Mouse (Mus musculus): Measurements from ENCODE around the gene Adgrl4. TPM values are rescaled to one million over a fixed set of nuclear protein-coding genes. Genes with fewer than 3 reads are reported as not detected.

Gene Adgrl4
- polyA plus RNA-seq, 1 experiment = 10.2 TPM

DNA sequence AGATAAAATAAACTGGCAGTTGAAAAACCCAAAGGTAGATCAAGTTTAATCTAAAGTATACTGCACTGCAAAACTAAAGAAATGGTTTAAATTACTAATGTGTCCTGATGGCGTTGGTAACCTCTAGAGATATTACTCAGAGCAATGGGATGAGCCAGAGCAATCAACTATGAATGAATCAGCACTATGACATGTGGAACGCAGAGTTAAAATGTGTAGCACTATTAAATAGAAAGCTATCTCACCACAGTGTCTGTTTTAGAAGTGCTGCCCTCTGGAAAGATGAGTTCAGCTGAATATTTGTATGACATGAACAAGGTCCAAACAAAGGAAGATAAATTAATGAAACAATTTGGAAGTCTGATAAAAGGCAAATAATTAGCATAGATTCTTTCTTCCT, 6.2 kb upstream of the Adgrl4 start:
- TF ChIP-seq POLR2A (IDR thresholded peaks at IDR 0.05; ENCODE audit: borderline replicate concordance, extremely low read depth, insufficient read depth, insufficient read length, poor library complexity, severe bottlenecking) (no peak), CTCF (IDR thresholded peaks at IDR 0.05; ENCODE audit: borderline replicate concordance, extremely low read depth, insufficient read depth, insufficient read length) (no peak)
- DNase-seq (ENCODE audit: low read depth) = no peak

DNA sequence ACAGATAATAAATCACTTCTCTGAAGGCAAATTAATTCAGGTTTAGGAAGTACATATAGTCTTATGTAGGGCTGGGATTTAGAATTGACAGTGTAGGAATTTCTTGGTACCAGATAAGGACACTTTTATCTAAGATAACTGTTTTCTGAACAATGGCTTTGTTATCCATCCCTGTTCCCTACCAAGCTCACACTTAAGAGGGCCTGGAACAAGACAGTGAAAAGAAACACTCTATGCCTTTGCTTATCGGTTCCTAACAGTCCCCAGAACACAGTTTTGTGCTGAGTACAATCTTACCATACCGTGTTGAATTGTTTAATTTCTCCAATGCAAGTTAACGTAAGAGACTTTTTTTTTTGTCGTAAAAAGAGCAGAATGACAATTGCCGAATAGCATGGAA, 677 bp downstream of the Adgrl4 start:
- no peak for TF ChIP-seq CTCF (IDR thresholded peaks at IDR 0.05; ENCODE audit: borderline replicate concordance, extremely low read depth, insufficient read depth, insufficient read length)
- no peak for TF ChIP-seq POLR2A (IDR thresholded peaks at IDR 0.05; ENCODE audit: borderline replicate concordance, extremely low read depth, insufficient read depth, insufficient read length, poor library complexity, severe bottlenecking)
- no peak for DNase-seq (ENCODE audit: low read depth)

DNA sequence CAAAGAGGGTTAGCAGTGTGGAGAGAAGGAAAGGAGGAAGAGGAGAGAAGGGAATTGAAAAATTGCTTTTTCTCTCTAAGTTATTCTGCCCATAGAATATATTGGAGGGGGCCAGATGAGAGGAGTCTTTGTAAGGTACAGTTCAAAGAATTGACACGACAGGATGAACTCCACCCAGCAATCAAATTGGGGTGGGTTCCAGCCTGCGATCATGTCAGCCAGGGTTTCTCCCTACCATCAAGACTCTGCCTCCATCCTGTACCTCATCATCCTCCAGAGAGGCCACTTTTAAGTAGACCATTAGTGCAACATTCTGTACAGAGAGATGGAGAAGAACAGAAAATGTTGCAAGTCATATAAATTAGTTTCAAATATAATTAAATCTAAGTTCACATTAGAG, 2.3 kb downstream of the Adgrl4 start:
- TF ChIP-seq CTCF (IDR thresholded peaks at IDR 0.05; ENCODE audit: borderline replicate concordance, extremely low read depth, insufficient read depth, insufficient read length) (no peak), POLR2A (IDR thresholded peaks at IDR 0.05; ENCODE audit: borderline replicate concordance, extremely low read depth, insufficient read depth, insufficient read length, poor library complexity, severe bottlenecking) (no peak)

DNA sequence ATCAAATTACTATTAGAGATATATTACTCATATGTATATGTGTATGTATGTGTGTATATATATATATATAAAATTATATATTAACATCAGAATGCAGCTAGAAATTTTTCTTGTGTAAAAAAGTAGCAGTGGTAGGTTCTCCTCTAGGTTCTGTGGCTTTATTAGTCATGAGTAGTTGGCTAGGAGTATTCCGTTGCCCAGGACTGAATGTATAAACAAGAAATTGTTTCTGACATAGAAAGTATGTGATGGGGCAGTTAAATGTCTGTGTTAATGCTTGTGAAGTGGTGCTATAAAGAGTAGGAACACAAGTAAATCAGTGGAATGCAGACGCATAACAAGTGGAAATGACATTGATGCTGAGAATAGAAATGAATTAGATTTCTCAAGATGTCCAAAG, 4.3 kb downstream of the Adgrl4 start:
- no peak for TF ChIP-seq CTCF (IDR thresholded peaks at IDR 0.05; ENCODE audit: borderline replicate concordance, extremely low read depth, insufficient read depth, insufficient read length)
- no peak for TF ChIP-seq POLR2A (IDR thresholded peaks at IDR 0.05; ENCODE audit: borderline replicate concordance, extremely low read depth, insufficient read depth, insufficient read length, poor library complexity, severe bottlenecking)
- no peak for DNase-seq (ENCODE audit: low read depth)

More for the DNA sequence above, 2.3 kb downstream of the Adgrl4 start:
- no peak for DNase-seq (ENCODE audit: low read depth)

DNA sequence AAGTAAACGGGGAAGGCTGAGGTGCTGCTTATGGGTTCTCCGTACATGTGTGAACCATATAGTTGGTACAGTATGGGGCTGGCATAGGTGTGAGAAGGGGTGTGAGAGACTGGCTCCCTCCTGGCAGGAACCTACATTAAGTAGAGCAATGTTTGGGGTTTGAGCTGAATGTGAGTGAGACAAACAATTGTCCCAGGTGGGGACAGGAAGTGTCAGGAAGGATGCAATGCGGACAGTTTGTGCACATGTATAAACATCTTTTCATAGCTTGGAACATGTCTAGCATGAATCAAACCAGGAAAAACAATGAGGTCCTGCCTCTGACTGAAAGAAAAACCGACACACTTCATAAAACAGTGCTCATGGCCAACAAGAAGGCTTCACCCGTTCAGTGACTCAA, 5.8 kb downstream of the Adgrl4 start:
- no peak for DNase-seq (ENCODE audit: low read depth)
- TF ChIP-seq CTCF (IDR thresholded peaks at IDR 0.05; ENCODE audit: borderline replicate concordance, extremely low read depth, insufficient read depth, insufficient read length) (no peak), POLR2A (IDR thresholded peaks at IDR 0.05; ENCODE audit: borderline replicate concordance, extremely low read depth, insufficient read depth, insufficient read length, poor library complexity, severe bottlenecking) (no peak)

DNA sequence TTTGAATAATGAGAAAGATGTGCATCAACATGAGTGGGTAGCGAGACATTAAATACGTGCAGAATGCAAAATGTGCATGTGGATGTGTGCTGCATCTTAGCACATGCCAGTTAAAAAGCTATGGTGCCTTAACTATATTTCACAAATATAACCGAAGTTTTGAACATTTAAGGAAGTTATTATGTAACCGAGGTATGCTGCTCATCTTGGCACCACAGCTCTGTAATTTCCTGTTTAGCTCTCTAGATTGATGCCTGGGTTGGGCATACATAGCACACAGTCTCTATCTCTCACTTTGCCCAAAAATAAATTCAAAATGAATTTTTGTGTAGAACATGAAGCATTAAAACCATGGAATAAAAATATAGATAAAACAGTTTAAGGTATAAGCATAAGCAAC, 6.6 kb downstream of the Adgrl4 start:
- TF ChIP-seq POLR2A (IDR thresholded peaks at IDR 0.05; ENCODE audit: borderline replicate concordance, extremely low read depth, insufficient read depth, insufficient read length, poor library complexity, severe bottlenecking) = no peak
- TF ChIP-seq CTCF (IDR thresholded peaks at IDR 0.05; ENCODE audit: borderline replicate concordance, extremely low read depth, insufficient read depth, insufficient read length) = no peak
- no peak for DNase-seq (ENCODE audit: low read depth)

DNA sequence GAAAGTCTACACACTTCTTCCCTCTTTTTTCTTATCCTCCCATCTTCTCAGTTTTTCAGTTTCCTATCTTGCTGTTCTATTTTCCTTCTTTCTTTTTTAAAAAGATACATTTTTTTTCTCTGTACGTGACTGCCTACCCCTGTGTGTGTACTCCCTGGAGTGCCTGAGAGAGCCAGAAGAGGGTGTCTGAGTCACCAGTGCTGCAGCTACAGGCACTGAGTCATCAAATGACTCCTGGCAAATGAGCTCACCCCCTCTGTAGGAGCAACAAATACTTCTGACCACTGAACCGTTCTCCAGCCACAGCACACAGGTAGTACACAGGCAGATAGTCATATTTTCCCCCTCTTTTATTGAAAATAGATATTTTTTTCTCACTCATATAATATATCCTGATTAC, 8.2 kb downstream of the Adgrl4 start:
- no peak for TF ChIP-seq POLR2A (IDR thresholded peaks at IDR 0.05; ENCODE audit: borderline replicate concordance, extremely low read depth, insufficient read depth, insufficient read length, poor library complexity, severe bottlenecking)
- no peak for DNase-seq (ENCODE audit: low read depth)

DNA sequence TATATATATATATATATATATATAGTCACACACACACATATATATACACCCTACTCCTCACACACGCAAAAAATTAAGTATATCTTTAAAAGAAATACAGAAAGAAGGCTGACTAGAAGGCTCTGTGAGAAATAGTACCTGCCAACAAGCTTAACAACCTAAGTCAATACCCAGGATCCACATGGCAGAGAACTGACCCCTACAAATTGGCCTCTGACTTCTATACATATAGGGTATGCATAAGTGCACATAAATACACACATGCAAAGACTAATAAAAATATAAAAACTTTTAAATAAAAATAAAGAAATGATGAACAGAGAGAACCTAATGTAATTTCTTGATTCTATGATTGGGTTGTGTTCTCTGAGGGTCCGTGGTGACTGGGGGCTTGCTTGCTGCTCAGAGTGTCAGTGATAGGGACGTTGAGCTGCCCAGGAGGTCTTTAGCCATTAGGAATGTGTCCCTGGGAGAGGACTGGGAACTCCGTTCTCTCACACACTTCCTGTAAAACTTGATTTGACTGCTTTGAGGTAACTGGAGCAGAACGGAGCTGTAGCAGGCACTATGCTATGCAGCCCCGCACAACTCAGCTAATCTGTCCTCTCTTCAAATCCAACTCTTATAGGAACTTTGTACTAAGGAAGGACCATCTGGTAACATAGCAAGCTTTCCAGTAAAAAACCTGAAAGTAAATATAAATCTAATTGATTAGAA, 17.5 kb downstream of the Adgrl4 start:
- no peak for DNase-seq (ENCODE audit: low read depth)
- TF ChIP-seq POLR2A (IDR thresholded peaks at IDR 0.05; ENCODE audit: borderline replicate concordance, extremely low read depth, insufficient read depth, insufficient read length, poor library complexity, severe bottlenecking) = no peak
- no peak for TF ChIP-seq CTCF (IDR thresholded peaks at IDR 0.05; ENCODE audit: borderline replicate concordance, extremely low read depth, insufficient read depth, insufficient read length)

DNA sequence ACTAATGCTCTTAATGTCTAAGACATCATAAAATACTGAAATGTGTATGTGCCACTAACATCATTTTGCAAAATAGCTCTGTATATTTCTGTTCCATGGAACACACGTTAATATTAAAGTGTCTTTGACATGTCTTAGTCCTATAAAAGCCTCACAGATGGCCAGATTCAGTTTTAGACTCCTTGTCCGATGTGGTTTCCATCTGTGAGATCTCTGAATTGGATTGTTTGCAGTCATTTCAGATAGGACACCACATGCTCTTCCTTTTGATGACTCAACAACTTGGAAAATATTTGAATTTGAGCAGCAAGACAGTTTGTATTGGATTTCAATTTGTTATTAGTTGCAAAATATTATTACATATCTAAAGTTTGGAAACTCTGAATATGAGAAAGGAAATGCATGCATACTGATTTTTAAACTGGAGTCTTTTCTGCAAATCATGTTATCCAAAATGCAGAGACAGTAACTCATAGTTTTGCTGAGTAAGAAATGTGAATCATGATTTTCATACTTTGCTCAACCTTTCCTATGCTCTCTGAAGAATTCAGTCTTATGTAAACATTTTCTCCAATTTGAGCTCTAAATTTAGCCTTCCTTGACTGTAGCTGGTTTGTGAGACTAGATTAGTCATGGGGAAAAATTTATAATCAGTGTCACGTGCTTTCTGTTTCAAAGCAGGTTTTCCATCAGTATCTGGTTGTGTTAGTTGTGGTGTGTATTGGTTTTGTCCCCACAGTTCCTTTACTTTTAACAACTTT, 21.9 kb downstream of the Adgrl4 start:
- TF ChIP-seq CTCF (IDR thresholded peaks at IDR 0.05; ENCODE audit: borderline replicate concordance, extremely low read depth, insufficient read depth, insufficient read length) = no peak
- TF ChIP-seq POLR2A (IDR thresholded peaks at IDR 0.05; ENCODE audit: borderline replicate concordance, extremely low read depth, insufficient read depth, insufficient read length, poor library complexity, severe bottlenecking) = no peak
- no peak for DNase-seq (ENCODE audit: low read depth)

DNA sequence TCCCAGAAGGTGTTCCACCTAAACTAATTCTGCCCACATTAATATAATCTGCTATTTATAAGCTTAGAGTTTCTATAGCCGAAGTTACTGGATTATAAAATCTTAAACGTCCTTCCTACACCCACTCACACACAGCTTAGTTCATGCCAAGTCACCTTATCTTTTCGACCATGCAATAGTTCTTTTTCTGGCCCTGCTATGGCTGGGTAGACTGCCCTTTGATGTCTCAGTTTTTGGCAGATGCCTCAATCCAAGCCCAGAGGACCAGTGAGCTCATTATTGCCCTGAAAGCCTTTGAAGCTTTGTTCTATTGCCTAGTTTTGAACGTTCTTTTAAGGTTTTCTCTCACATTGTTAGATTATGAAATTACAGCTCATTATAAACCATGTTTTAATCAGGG, 27.5 kb downstream of the Adgrl4 start:
- TF ChIP-seq CTCF (IDR thresholded peaks at IDR 0.05; ENCODE audit: borderline replicate concordance, extremely low read depth, insufficient read depth, insufficient read length) (no peak), POLR2A (IDR thresholded peaks at IDR 0.05; ENCODE audit: borderline replicate concordance, extremely low read depth, insufficient read depth, insufficient read length, poor library complexity, severe bottlenecking) (no peak)
- DNase-seq (ENCODE audit: low read depth) = peak; percentile 44

DNA sequence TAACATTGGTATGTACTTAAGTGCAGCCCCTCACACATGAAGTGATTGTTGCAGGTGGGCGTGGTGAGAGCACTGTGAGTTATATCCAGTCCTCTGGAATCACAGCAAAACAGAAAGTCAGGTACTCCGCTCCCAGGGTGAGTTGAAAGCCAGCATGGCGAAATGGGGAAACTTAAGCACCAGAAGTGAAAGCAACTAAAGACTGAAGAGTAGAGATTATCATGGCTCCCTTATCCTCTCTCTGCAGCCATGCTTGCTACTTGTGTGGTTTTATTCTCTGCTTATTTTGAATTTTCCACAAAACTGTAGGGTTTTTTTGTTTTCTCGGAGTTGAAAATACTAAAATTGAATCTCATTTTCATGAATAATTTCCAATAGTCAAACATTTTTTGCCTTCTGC, 51.2 kb downstream of the Adgrl4 start:
- DNase-seq (ENCODE audit: low read depth) = no peak
- TF ChIP-seq POLR2A (IDR thresholded peaks at IDR 0.05; ENCODE audit: borderline replicate concordance, extremely low read depth, insufficient read depth, insufficient read length, poor library complexity, severe bottlenecking) (no peak), CTCF (IDR thresholded peaks at IDR 0.05; ENCODE audit: borderline replicate concordance, extremely low read depth, insufficient read depth, insufficient read length) (no peak)

DNA sequence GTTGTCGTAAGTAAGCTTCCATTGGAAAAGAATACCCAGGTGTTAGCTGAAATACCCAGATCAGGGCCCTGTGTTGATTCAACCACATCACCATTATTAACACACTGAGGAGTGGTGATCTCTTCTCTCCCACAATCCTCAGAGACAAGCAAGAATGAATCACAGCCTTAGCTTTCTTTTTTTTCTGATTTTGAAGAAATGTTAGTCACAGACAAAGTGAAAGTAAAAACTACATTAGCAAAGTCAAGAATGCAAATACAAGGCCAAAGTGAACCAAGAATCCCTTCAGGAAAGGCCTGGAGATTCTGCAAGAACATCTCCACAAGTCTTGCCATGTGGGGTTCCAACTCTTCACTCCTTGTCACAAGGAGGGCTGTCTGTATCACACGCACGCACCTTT, 67.9 kb downstream of the Adgrl4 start:
- no peak for DNase-seq (ENCODE audit: low read depth)
- no peak for TF ChIP-seq POLR2A (IDR thresholded peaks at IDR 0.05; ENCODE audit: borderline replicate concordance, extremely low read depth, insufficient read depth, insufficient read length, poor library complexity, severe bottlenecking)
- TF ChIP-seq CTCF (IDR thresholded peaks at IDR 0.05; ENCODE audit: borderline replicate concordance, extremely low read depth, insufficient read depth, insufficient read length) = no peak

All from brain, embryonic 14.5 days (tissue).